Mouse (Mus musculus): Measurements from ENCODE around the gene Olfr177. TPM values are rescaled to one million over a fixed set of nuclear protein-coding genes. Genes with fewer than 3 reads are reported as not detected.

Olfr177 gene
- not detected for total RNA-seq (2023)

GRCm38 (mm10) chr16:58874668-58875067 is at the start of gene Olfr177:
Gene Olfr177, minus strand, starts transcription at chr16:58874768.

DNA sequence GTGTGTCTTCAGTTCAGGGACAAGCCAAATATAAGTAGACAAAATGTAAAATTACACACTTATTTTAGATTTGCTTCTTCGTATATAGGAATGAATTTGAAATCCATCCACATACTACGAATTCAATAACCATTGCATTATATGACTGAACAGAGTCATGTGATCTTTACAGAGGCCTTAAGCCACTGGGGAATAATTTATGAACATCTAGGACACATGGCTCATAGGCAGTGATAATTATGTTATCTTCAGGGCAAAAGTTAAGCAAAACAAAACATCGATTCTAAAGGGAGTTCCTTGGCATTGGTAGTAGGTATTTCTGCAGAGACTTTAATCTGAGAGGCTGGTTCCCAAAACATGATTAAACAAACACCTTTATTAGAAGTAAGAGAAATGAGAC is 17.4 kb upstream of the Olfr177 start, which contains the start of gene Olfr178:
Gene Olfr178 (minus strand): TSS at position 101 of the 400 bp plus-strand sequence.

DNA sequence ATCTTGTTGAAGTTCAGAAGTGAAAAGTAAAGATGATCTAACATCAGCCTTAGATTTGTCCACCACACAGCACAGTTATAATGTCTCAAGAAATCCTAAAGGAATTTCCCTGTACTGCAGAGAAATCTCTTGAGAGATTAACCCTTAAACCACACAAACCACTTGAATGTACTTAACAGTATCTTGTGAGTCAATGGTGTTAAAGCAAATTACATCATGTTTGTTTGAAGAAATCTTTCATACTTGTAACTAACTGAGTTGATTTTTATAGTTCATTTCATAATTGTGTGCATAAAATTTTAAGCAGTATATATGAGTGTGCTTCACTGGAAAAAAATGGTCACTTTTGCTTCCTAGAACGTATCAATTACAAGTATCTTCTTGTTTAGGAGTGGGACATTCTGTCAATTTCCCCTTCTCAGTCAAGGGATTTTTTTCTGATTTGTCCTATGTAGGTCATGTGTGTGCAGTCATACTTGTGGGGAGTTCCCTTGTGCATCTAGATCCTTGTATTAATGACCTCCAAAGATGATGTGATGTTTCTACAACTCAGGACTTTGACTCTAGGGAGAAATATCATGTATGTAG is 47.7 kb downstream of the Olfr177 start, which contains the start of gene Olfr175-ps1:
Gene Olfr175-ps1 (minus strand): TSS at position 51 of the 588 bp plus-strand sequence.

Other genes starting within 250 kb of the Olfr177 start
- gene E330017A01Rik, start 236.0 kb downstream of the Olfr177 start, total RNA-seq (2023), result not detected
- gene Cpox, start 204.5 kb downstream of the Olfr177 start, total RNA-seq (2023), result 11.1 TPM
- gene Gpr15, start 155.7 kb downstream of the Olfr177 start, total RNA-seq (2023), result not detected
- gene Cldnd1, start 146.9 kb downstream of the Olfr177 start, total RNA-seq (2023), result 42.3 TPM
- not detected for gene Olfr172, start 111.6 kb downstream of the Olfr177 start, total RNA-seq (2023)
- gene Olfr173, start 74.5 kb downstream of the Olfr177 start, total RNA-seq (2023), result not detected
- not detected for gene Olfr175-ps1, start 48.0 kb downstream of the Olfr177 start, total RNA-seq (2023)
- not detected for gene Olfr178, start 17.3 kb upstream of the Olfr177 start, total RNA-seq (2023)
- not detected for gene Olfr181, start 54.0 kb upstream of the Olfr177 start, total RNA-seq (2023)
- gene Olfr180, start 54.6 kb upstream of the Olfr177 start, total RNA-seq (2023), result not detected
- gene Olfr183, start 120.6 kb upstream of the Olfr177 start, total RNA-seq (2023), result not detected
- not detected for gene Olfr186, start 155.5 kb upstream of the Olfr177 start, total RNA-seq (2023)
- gene Olfr187, start 165.0 kb upstream of the Olfr177 start, total RNA-seq (2023), result not detected
- not detected for gene Olfr190, start 203.2 kb upstream of the Olfr177 start, total RNA-seq (2023)
- gene Olfr191, start 215.1 kb upstream of the Olfr177 start, total RNA-seq (2023), result not detected
- gene Olfr193, start 237.1 kb upstream of the Olfr177 start, total RNA-seq (2023), result not detected
- not detected for gene Olfr194, start 246.3 kb upstream of the Olfr177 start, total RNA-seq (2023)

Data from CD4-positive naive resting alpha-beta T cell, adult 57 days (primary cell).